Mouse (Mus musculus) liver, postnatal 0 days (tissue): ENCODE results near the gene St6galnac1. TPM values are rescaled to one million over a fixed set of nuclear protein-coding genes. Genes with fewer than 3 reads are reported as not detected.

ENCODE experiments used
- ATAC-seq: fragments of 200-750 bp; cut with Nextera tagmentation; 2 replicates; pipeline ENCODE4 v1.8.0; 2017; ENCODE audit warnings: mild to moderate bottlenecking, moderate library complexity
- DNase-seq: peaks from one replicate; pipeline ENCODE4 v3.0.0-alpha.2; 2016
- H3K27ac ChIP-seq: fragments of 300-500 bp; sonication (generic); 2 replicates; pipeline ENCODE4 v1.5.1; 2014; ENCODE audit warnings: antibody characterized with exemption, moderate library complexity, mild to moderate bottlenecking, low read depth
- H3K27me3 ChIP-seq: fragments of 300-500 bp; sonication (generic); 2 replicates; pipeline ENCODE4 v1.6.1; 2014; ENCODE audit warnings: low read length, control low read depth, mixed read lengths; ENCODE audit not compliant: insufficient read depth
- H3K36me3 ChIP-seq: fragments of 300-500 bp; sonication (generic); replicated peaks from 2 replicates; pipeline ENCODE4 v1.6.1; 2014; ENCODE audit warnings: mild to moderate bottlenecking, control low read depth, low read length, moderate library complexity, mixed read lengths; ENCODE audit not compliant: insufficient read depth
- H3K4me1 ChIP-seq: fragments of 300-500 bp; sonication (generic); 2 replicates; pipeline ENCODE4 v1.6.1; 2014; ENCODE audit warnings: antibody characterized with exemption, mild to moderate bottlenecking, control low read depth; ENCODE audit not compliant: insufficient read depth
- H3K4me2 ChIP-seq: fragments of 300-500 bp; sonication (generic); 2 replicates; pipeline ENCODE4 v1.6.1; 2014; ENCODE audit warnings: low read depth, mild to moderate bottlenecking, low read length, moderate library complexity, mixed read lengths
- H3K4me3 ChIP-seq: fragments of 300-500 bp; sonication (generic); 2 replicates; pipeline ENCODE4 v1.5.1; 2014; ENCODE audit warnings: low read depth, low read length
- H3K9ac ChIP-seq: fragments of 300-500 bp; sonication (generic); replicated peaks from 2 replicates; pipeline ENCODE4 v1.6.1; 2014; ENCODE audit warnings: mild to moderate bottlenecking, moderate library complexity
- H3K9me3 ChIP-seq: fragments of 300-500 bp; sonication (generic); 2 replicates; pipeline ENCODE4 v1.6.1; 2016; ENCODE audit warnings: mild to moderate bottlenecking, control low read depth, low read length, mixed read lengths
- CTCF ChIP-seq: sonication (generic); IDR thresholded peaks from 2 replicates; pipeline ENCODE4 v1.5.1; 2016; ENCODE audit warnings: antibody characterized with exemption, low read depth
- EP300 ChIP-seq: IDR thresholded peaks from 2 replicates; pipeline ENCODE4 v1.6.1; 2016; ENCODE audit warnings: antibody characterized with exemption, low read depth, mild to moderate bottlenecking
- WGBS: fragments of 180-500 bp; shearing (Covaris S2); extraction: QIAGEN DNeasy Blood & Tissue Kit; methylation state at CpG from one replicate; pipeline ENCODE4 v1.1.7; 2014; ENCODE audit not compliant: insufficient replicate concordance; 5-methylcytosine and 5-hydroxymethylcytosine counted together
- polyA plus RNA-seq: library from polyadenylated mRNA; unstranded; fragments of >200 nt; fragmentation: Nextera tagmentation; extraction: Ambion mirVana; gene quantifications from 2 replicates; pipeline ENCODE4 v1.2.1, GENCODE M21; 2015

St6galnac1 gene
- polyA plus RNA-seq, 1 experiment from 2014 or later: not detected

DNA sequence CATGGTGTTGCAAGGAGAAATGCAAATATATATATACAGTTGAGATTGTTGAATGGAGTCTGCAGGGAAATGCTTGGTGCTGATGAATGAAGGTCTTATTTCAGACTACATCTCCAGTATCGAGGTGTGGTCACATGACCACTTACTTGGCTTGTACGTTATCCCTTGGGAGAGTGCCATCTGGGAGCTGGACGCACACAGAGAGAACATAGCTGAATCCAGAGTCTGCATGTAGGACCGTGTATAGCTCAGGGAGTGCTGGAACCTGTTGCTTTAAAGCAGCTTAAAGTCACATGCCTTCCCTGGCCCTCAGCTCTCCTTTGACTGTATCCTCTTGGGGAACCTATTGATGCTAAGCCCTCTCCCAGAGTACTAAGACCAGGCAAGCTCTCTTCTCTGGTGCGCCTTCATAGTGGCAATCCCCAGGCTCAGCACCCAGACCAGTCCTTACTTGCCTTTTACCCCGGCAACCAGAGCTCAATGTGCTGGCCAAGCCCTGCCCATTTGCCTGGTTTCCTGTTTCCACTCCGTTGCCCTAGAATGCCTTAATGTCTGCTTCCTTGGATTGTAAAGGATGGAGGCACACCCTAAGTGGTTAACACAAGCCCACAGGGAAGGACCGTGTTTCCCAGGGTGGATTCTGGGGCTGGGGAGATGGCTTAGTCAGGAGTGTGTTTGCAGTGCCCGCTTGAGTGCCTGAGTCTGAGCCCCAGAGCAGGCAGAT is 53.6 kb downstream of the St6galnac1 start:
- Histone ChIP-seq H3K9ac (no peak overlapping the region), H3K4me1 (no peaks in the 10 kb centered on the region), H3K36me3 (no peaks in the 10 kb centered on the region), H3K4me2 (no peak overlapping the region), H3K4me3 (no peak overlapping the region), H3K27me3 (no peaks in the 10 kb centered on the region), H3K9me3 (no peaks in the 10 kb centered on the region), H3K27ac (no peak overlapping the region)
- DNase-seq (no peak), ATAC-seq (no peak)
- WGBS: 57% methylated on average over 9 of the region's 9 CpGs
- TF ChIP-seq EP300 (no peak), CTCF (no peak)

DNA sequence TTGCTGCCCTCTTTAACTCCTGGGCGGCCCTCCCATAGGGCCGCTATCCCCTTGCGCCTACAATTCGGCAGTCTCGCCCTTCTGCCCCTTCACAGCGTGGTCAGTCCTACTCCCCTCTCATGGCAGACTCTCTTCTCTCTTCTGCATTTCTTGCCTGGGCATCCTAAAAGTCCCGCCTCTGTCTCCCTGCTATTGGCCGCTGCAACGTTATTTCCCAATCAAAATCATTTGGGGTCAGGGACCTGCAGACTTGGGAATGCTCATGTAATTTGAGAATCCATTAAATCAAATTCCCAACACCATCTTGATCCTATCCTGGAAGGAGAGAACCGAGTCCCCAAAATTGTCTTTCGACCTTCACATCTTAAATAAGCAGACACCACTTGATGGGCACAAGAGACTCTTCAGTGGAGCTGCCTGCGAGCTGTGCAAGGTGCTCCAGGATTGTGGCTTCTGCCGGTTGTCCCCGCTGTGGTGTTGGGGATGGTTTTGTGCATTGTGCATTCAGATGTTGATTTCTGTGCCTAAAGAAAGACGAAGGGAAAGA is 54.9 kb downstream of the St6galnac1 start:
- Histone ChIP-seq H3K27me3 (no peaks in the 10 kb centered on the region), H3K27ac (no peak overlapping the region), H3K4me1 (no peaks in the 10 kb centered on the region), H3K9ac (no peak overlapping the region), H3K4me3 (no peak overlapping the region), H3K9me3 (no peaks in the 10 kb centered on the region), H3K36me3 (no peaks in the 10 kb centered on the region), H3K4me2 (no peak overlapping the region)
- no peak for ATAC-seq
- no peak for DNase-seq
- 85% methylated on average over 15 of the region's 15 CpGs for WGBS
- TF ChIP-seq CTCF (no peak), EP300 (no peak)

Other genes starting within 250 kb of the St6galnac1 start
- gene Sphk1, start 244.6 kb downstream of the St6galnac1 start, polyA plus RNA-seq: 15.5 and 17.4 TPM in 2 replicates
- gene Ube2o, start 194.1 kb downstream of the St6galnac1 start, polyA plus RNA-seq: 15.2 and 16.3 TPM in 2 replicates
- not detected in 2 replicates for gene Aanat, start 189.1 kb downstream of the St6galnac1 start, polyA plus RNA-seq
- 4.9 and 6.2 TPM in 2 replicates for gene Rhbdf2, start 148.5 kb downstream of the St6galnac1 start, polyA plus RNA-seq
- gene Prcd, start 122.0 kb downstream of the St6galnac1 start, polyA plus RNA-seq: 0.32 TPM in 1 of 2 replicates, not detected in the other
- gene Cygb, start 121.2 kb downstream of the St6galnac1 start, polyA plus RNA-seq: 3.6 and 3.7 TPM in 2 replicates
- 1.4 and 4.0 TPM in 2 replicates for gene Mxra7, start 52.5 kb upstream of the St6galnac1 start, polyA plus RNA-seq
- 32.6 and 33.0 TPM in 2 replicates for gene Mettl23, start 67.8 kb upstream of the St6galnac1 start, polyA plus RNA-seq
- gene Jmjd6, start 67.9 kb upstream of the St6galnac1 start, polyA plus RNA-seq: 18.5 and 19.0 TPM in 2 replicates
- 16.5 and 18.0 TPM in 2 replicates for gene Mfsd11, start 76.9 kb upstream of the St6galnac1 start, polyA plus RNA-seq
- gene Srsf2, start 77.6 kb upstream of the St6galnac1 start, polyA plus RNA-seq: 293 and 302 TPM in 2 replicates
- not detected in 2 replicates for gene Mgat5b, start 143.4 kb upstream of the St6galnac1 start, polyA plus RNA-seq